Mouse (Mus musculus) layer of hippocampus, adult 9-10 months (tissue): ENCODE data around the gene Nudt4.

ENCODE experiments used
- DNase-seq: peaks from one replicate; pipeline ENCODE4 v3.0.0; 2022; ENCODE audit warnings: low spot score

Nudt4 gene

GRCm38 (mm10) chr10:95563851-95564845 lies at the start of gene Nudt4:
TSS of gene Nudt4 (minus strand) at chr10:95564146.
- DNase-seq = no peak

GRCm38 (mm10) chr10:95611331-95611721 lies 47.4 kb upstream of the Nudt4 start:
- no peak for DNase-seq

GRCm38 (mm10) chr10:95610666-95611330 lies 46.9 kb upstream of the Nudt4 start:
- DNase-seq = no peak

GRCm38 (mm10) chr10:95604979-95605613 lies 41.1 kb upstream of the Nudt4 start:
- DNase-seq = no peak

GRCm38 (mm10) chr10:95600527-95600926 lies 36.6 kb upstream of the Nudt4 start:
- DNase-seq = no peak

GRCm38 (mm10) chr10:95599740-95600139 lies 35.8 kb upstream of the Nudt4 start:
- DNase-seq = peak; percentile 25

GRCm38 (mm10) chr10:95598056-95598587 lies 34.2 kb upstream of the Nudt4 start:
- DNase-seq = no peak

- no peak for DNase-seq
These were observed 32.1 kb upstream of the Nudt4 start for GRCm38 (mm10) chr10:95595852-95596639.

GRCm38 (mm10) chr10:95594414-95594813 lies 30.5 kb upstream of the Nudt4 start:
- no peak for DNase-seq

GRCm38 (mm10) chr10:95591257-95591656 lies 27.3 kb upstream of the Nudt4 start:
- DNase-seq = no peak

GRCm38 (mm10) chr10:95590196-95590595 lies 26.2 kb upstream of the Nudt4 start:
- DNase-seq = no peak

GRCm38 (mm10) chr10:95589196-95589595 lies 25.2 kb upstream of the Nudt4 start:
- DNase-seq = no peak

GRCm38 (mm10) chr10:95587509-95588220 lies 23.7 kb upstream of the Nudt4 start:
- no peak for DNase-seq

GRCm38 (mm10) chr10:95585554-95585953 lies 21.6 kb upstream of the Nudt4 start:
- DNase-seq = no peak

- DNase-seq = no peak
These were observed 13.6 kb upstream of the Nudt4 start for GRCm38 (mm10) chr10:95577567-95577950.

- no peak for DNase-seq
These were observed 13.1 kb upstream of the Nudt4 start for GRCm38 (mm10) chr10:95576876-95577566.

- DNase-seq = no peak
These were observed 12.0 kb upstream of the Nudt4 start for GRCm38 (mm10) chr10:95575839-95576380.

- DNase-seq = no peak
These were observed 11.0 kb upstream of the Nudt4 start for GRCm38 (mm10) chr10:95574994-95575393.

GRCm38 (mm10) chr10:95569441-95569840 lies 5.5 kb upstream of the Nudt4 start:
- no peak for DNase-seq

- DNase-seq = no peak
These were observed 4.1 kb upstream of the Nudt4 start for GRCm38 (mm10) chr10:95568016-95568415.
